Mouse (Mus musculus): ENCODE results near the gene Ankrd31. TPM values are rescaled to one million over a fixed set of nuclear protein-coding genes. Genes with fewer than 3 reads are reported as not detected.

Gene Ankrd31
- polyA plus RNA-seq, 1 experiment from 2014 or later = not detected

GRCm38 (mm10) chr13:96728289-96728688, 19.8 kb upstream of the Ankrd31 start:
- Histone ChIP-seq H3K4me3 (ENCODE audit: low read depth, low read length) (no peak overlapping the region), H3K27ac (ENCODE audit: low read depth) (no peak overlapping the region), H3K4me2 (no peak overlapping the region), H3K27me3 (ENCODE audit: insufficient read depth, low read length) (no peaks in the 10 kb centered on the region), H3K9me3 (ENCODE audit: low read depth, low read length) (no peaks in the 10 kb centered on the region), H3K36me3 (ENCODE audit: insufficient read depth) (no peaks in the 10 kb centered on the region), H3K9ac (no peak overlapping the region), H3K4me1 (ENCODE audit: insufficient read depth) (no peaks in the 10 kb centered on the region)
- WGBS = 69% methylated on average over 7 of the region's 7 CpGs
- no peak for ATAC-seq (ENCODE audit: insufficient read depth)
- no peak for DNase-seq
- TF ChIP-seq CTCF (IDR thresholded peaks at IDR 0.05; ENCODE audit: low read depth) = no peak

GRCm38 (mm10) chr13:96729146-96729545, 18.9 kb upstream of the Ankrd31 start:
- TF ChIP-seq CTCF (IDR thresholded peaks at IDR 0.05; ENCODE audit: low read depth) = no peak
- no peaks in the 10 kb centered on the region for H3K36me3 ChIP-seq (ENCODE audit: insufficient read depth)
- H3K4me1 ChIP-seq (ENCODE audit: insufficient read depth) = no peaks in the 10 kb centered on the region
- no peaks in the 10 kb centered on the region for H3K27me3 ChIP-seq (ENCODE audit: insufficient read depth, low read length)
- no peak overlapping the region for H3K4me3 ChIP-seq (ENCODE audit: low read depth, low read length)
- H3K9me3 ChIP-seq (ENCODE audit: low read depth, low read length) = no peaks in the 10 kb centered on the region
- no peak overlapping the region for H3K27ac ChIP-seq (ENCODE audit: low read depth)
- H3K9ac ChIP-seq = no peak overlapping the region
- DNase-seq (no peak), ATAC-seq (ENCODE audit: insufficient read depth) (no peak)
- H3K4me2 ChIP-seq = no peak overlapping the region
- 86% methylated on average over 5 of the region's 5 CpGs for WGBS

- no peaks in the 10 kb centered on the region for H3K9me3 ChIP-seq (ENCODE audit: low read depth, low read length)
- no peak overlapping the region for H3K27ac ChIP-seq (ENCODE audit: low read depth)
- TF ChIP-seq CTCF (IDR thresholded peaks at IDR 0.05; ENCODE audit: low read depth) = no peak
- H3K36me3 ChIP-seq (ENCODE audit: insufficient read depth) = no peaks in the 10 kb centered on the region
- H3K4me1 ChIP-seq (ENCODE audit: insufficient read depth) = no peaks in the 10 kb centered on the region
- 87% methylated on average over 1 of the region's 1 CpGs for WGBS
- DNase-seq (no peak), ATAC-seq (ENCODE audit: insufficient read depth) (no peak)
- no peak overlapping the region for H3K9ac ChIP-seq
- H3K4me2 ChIP-seq = no peak overlapping the region
- no peaks in the 10 kb centered on the region for H3K27me3 ChIP-seq (ENCODE audit: insufficient read depth, low read length)
- H3K4me3 ChIP-seq (ENCODE audit: low read depth, low read length) = no peak overlapping the region
Observed at GRCm38 (mm10) chr13:96730116-96730515, 18.0 kb upstream of the Ankrd31 start.

GRCm38 (mm10) chr13:96735175-96735574, 12.9 kb upstream of the Ankrd31 start:
- Histone ChIP-seq H3K4me1 (ENCODE audit: insufficient read depth) (no peaks in the 10 kb centered on the region), H3K4me3 (ENCODE audit: low read depth, low read length) (no peak overlapping the region), H3K27me3 (ENCODE audit: insufficient read depth, low read length) (no peaks in the 10 kb centered on the region), H3K36me3 (ENCODE audit: insufficient read depth) (no peaks in the 10 kb centered on the region), H3K4me2 (no peak overlapping the region), H3K27ac (ENCODE audit: low read depth) (no peak overlapping the region), H3K9me3 (ENCODE audit: low read depth, low read length) (no peaks in the 10 kb centered on the region), H3K9ac (no peak overlapping the region)
- WGBS = 32% methylated on average over 1 of the region's 1 CpGs
- ATAC-seq (ENCODE audit: insufficient read depth) (no peak), DNase-seq (peak; percentile 64)
- peak; percentile 58 for TF ChIP-seq CTCF (IDR thresholded peaks at IDR 0.05; ENCODE audit: low read depth)

- ATAC-seq (ENCODE audit: insufficient read depth) = no peak
- TF ChIP-seq CTCF (IDR thresholded peaks at IDR 0.05; ENCODE audit: low read depth) = no peak
- Histone ChIP-seq H3K4me3 (ENCODE audit: low read depth, low read length) (no peak overlapping the region), H3K9me3 (ENCODE audit: low read depth, low read length) (no peaks in the 10 kb centered on the region), H3K4me2 (no peak overlapping the region), H3K27ac (ENCODE audit: low read depth) (no peak overlapping the region), H3K4me1 (ENCODE audit: insufficient read depth) (no peaks in the 10 kb centered on the region), H3K9ac (no peak overlapping the region), H3K27me3 (ENCODE audit: insufficient read depth, low read length) (no peaks in the 10 kb centered on the region), H3K36me3 (ENCODE audit: insufficient read depth) (no peaks in the 10 kb centered on the region)
- no peak for DNase-seq
- WGBS = 73% methylated on average over 2 of the region's 2 CpGs
Observed at GRCm38 (mm10) chr13:96740159-96740558, 7.9 kb upstream of the Ankrd31 start.

- Histone ChIP-seq H3K27me3 (ENCODE audit: insufficient read depth, low read length) (no peaks in the 10 kb centered on the region), H3K4me1 (ENCODE audit: insufficient read depth) (no peaks in the 10 kb centered on the region), H3K9ac (no peak overlapping the region), H3K36me3 (ENCODE audit: insufficient read depth) (no peaks in the 10 kb centered on the region), H3K4me2 (no peak overlapping the region), H3K4me3 (ENCODE audit: low read depth, low read length) (no peak overlapping the region), H3K9me3 (ENCODE audit: low read depth, low read length) (no peaks in the 10 kb centered on the region), H3K27ac (ENCODE audit: low read depth) (no peak overlapping the region)
- 75% methylated on average over 2 of the region's 2 CpGs for WGBS
- DNase-seq = no peak
- no peak for ATAC-seq (ENCODE audit: insufficient read depth)
- TF ChIP-seq CTCF (IDR thresholded peaks at IDR 0.05; ENCODE audit: low read depth) = no peak
Observed at GRCm38 (mm10) chr13:96742871-96743270, 5.2 kb upstream of the Ankrd31 start.

GRCm38 (mm10) chr13:96746055-96746454, 2.0 kb upstream of the Ankrd31 start:
- H3K4me3 ChIP-seq (ENCODE audit: low read depth, low read length) = no peak overlapping the region
- H3K27ac ChIP-seq (ENCODE audit: low read depth) = no peak overlapping the region
- 22% methylated on average over 6 of the region's 6 CpGs for WGBS
- TF ChIP-seq CTCF (IDR thresholded peaks at IDR 0.05; ENCODE audit: low read depth) = no peak
- H3K9me3 ChIP-seq (ENCODE audit: low read depth, low read length) = no peaks in the 10 kb centered on the region
- H3K27me3 ChIP-seq (ENCODE audit: insufficient read depth, low read length) = no peaks in the 10 kb centered on the region
- H3K4me1 ChIP-seq (ENCODE audit: insufficient read depth) = no peaks in the 10 kb centered on the region
- no peaks in the 10 kb centered on the region for H3K36me3 ChIP-seq (ENCODE audit: insufficient read depth)
- DNase-seq = peak; percentile 85
- H3K9ac ChIP-seq = no peak overlapping the region
- H3K4me2 ChIP-seq = no peak overlapping the region
- 0 out of 2 replicates have a peak, but pooled peaks have one; percentile 58 for ATAC-seq (ENCODE audit: insufficient read depth)

GRCm38 (mm10) chr13:96749859-96750258, 1.8 kb downstream of the Ankrd31 start:
- DNase-seq (no peak), ATAC-seq (ENCODE audit: insufficient read depth) (no peak)
- no peaks in the 10 kb centered on the region for H3K36me3 ChIP-seq (ENCODE audit: insufficient read depth)
- no peak overlapping the region for H3K4me2 ChIP-seq
- no peak overlapping the region for H3K9ac ChIP-seq
- no peaks in the 10 kb centered on the region for H3K9me3 ChIP-seq (ENCODE audit: low read depth, low read length)
- no peaks in the 10 kb centered on the region for H3K4me1 ChIP-seq (ENCODE audit: insufficient read depth)
- no peaks in the 10 kb centered on the region for H3K27me3 ChIP-seq (ENCODE audit: insufficient read depth, low read length)
- H3K4me3 ChIP-seq (ENCODE audit: low read depth, low read length) = no peak overlapping the region
- TF ChIP-seq CTCF (IDR thresholded peaks at IDR 0.05; ENCODE audit: low read depth) = no peak
- WGBS = 80% methylated on average over 6 of the region's 6 CpGs
- no peak overlapping the region for H3K27ac ChIP-seq (ENCODE audit: low read depth)

All from lung, embryonic 14.5 days (tissue).